Mouse (Mus musculus): ENCODE measurements at regions not wholly inside any gene's neighbourhood (a gene's known extent, or its start where the extent isn't known, plus 50 kb on each side); places are given as distances from the start of the nearest gene placed in this dataset.

GRCm38 (mm10) chr3:114279653-114280052 lies 249.3 kb downstream of the Col11a1 start:
- no peak for DNase-seq (ENCODE audit: low read depth)

DNA sequence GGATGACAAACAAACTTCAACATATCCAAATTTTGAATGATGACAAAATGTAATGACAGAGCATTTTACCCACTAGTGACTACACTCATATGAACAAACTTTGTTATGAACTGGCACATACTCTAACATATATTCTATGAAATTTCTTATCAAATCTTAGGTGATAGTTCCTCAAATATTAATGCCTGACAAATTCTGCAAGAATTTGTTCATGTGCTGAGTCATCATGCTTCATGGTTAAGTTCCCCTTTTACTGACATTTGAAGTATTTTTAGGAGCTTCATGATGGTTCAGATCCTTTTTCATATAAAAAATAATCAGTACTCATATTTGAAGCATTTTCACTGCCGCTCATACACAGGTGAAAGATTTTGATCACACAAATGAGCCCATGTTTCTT lies 289.1 kb downstream of the Col11a1 start:
- DNase-seq (ENCODE audit: low read depth): peak; percentile 58

DNA sequence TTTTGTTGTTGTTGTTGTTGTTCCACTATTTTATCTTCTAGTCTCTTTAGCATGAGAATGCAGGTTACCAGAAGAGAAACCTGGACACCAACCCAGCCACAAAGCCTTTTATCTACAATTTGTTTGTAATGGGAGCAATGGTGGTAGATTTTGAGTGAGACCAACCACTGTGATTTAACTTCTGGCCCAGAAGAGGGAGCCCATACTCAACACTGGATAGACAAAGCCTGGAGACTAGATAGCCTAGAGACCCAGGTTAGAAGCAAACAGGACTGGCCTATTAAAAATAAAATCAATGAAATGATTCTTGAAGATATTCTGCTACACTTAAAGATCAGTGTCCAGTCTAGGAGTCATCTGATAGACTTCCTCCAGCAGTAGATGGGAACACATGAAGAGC lies 304.0 kb downstream of the Col11a1 start:
- peak; percentile 51 for DNase-seq (ENCODE audit: low read depth)

DNA sequence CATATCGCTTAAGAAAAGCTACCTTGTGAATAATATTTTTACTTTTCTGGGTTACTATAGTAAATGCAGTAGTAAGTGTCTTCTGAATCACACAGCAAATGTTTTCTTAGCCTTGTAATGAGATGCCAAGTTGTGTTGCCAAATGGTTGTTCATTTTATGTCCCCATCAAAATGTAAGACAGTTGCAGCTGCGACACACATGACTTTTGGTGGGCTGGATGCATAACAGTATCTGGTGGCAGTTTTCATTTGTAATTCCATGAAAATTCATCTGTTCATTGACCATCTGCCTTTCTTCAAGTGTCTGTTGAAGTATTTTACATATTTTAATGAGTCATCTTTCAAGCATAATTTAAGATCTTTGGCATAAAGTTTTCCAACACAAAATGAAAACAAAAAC lies 313.4 kb downstream of the Col11a1 start:
- DNase-seq (ENCODE audit: low read depth): no peak

DNA sequence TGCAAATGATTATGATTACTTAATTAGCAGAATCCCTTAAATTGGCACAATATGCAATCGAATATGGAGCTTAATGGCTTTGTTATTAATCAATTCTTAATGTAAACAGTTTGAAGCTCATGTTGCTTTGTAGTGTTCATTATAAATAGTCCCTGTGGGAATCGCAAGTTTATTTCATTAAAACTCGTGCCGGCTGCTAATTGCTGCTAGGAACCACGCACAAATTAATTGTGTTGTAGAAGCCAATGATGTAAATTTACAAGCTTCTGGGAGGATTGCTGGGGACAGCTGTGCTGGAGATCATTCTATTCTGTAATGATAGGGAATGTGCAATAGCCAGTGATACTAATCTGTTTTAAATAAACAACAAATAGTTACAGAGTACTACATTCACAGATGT lies 349.7 kb downstream of the Col11a1 start:
- DNase-seq (ENCODE audit: low read depth): no peak

- no peak for DNase-seq (ENCODE audit: low read depth)
These were observed 373.1 kb downstream of the Col11a1 start for GRCm38 (mm10) chr3:114403467-114403866.

Data from 416B (cell line).